Mouse (Mus musculus): ENCODE measurements around the gene Stxbp3.
A peak's percentile ranks its signal among the peaks of the same experiment; 100 is the strongest.

Stxbp3 gene

DNA sequence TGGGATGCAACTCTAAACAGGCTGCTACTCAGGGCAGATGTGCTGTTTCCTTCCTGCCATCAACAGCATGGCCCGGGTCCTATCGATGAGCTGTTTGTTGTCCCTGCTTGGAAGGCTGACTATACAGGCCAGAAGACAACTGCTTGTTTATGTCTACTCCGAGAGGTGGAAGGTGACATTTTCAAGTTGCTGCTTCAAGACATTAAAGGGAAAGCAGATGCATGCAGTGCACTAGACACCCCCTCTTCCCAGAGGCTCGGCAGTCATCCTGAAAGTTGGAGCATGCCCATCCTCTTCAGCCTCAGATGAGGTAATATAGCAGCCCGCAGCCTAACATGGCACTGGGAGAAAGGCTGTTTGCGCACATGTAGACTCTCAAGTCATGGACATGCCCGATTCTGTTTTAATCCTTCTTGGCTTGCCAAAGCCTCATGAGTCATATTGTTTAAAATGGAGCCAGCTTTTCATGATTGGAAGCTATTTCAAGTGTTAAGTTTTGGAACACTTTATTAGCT lies 77.7 kb downstream of the Stxbp3 start:
- DNase-seq: peak; percentile 65

DNA sequence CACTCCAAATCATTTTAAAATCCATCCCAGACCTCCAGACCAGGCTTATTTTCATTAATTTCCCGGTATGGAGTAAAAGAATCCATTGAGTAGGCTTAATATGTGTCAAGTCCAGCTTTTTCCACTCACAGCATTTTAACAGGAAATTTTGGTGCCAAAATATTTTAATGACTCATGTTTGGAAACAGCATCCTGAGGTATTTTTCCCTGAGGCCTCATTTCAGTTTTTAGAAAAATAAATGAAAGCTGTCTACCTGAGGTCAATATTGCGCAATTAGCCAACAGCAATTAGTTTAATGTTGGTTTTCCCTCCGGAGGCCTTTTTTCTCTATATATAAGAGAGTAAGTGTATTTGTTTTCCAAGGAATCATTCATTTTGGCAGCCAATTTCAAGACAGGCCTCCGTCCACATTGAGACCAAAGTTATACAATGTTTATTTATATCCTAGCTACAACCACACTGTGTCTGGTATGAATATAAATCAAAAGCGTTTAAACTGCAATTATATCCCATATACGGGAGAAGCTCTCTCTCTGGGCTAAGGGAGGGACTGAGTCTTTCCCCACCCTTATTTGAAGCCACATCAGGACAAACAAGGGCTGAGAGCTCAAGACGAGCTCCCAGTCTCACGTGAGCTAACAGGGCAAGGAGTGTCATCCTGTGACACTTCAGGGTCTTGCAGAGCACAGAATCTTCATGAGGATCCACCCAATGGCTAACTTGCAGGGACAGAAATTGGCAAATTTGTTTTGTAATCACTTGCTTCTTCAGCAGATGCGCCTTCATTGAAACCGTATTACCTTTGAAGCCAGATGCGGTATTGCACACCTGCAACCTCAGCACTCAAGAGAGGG lies 80.5 kb downstream of the Stxbp3 start:
- no peak for DNase-seq

DNA sequence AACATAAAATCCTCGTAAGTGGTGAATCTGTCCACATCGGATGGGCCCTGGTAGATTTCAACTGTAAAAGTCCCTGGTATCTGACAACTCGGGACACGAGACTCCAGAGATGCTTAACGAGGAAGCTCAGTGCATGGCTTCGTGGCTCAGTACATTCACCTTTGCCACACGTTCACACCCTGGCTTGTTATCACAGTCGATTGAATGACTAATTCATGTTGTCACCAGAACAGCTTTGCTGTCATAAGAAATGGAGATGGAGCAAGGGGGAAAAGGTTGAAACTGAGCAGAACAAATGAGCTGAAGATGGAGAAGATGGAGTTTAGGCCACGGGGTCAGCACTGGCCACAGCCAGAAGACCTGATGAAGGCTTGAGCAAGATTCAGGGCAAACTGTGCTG lies 82.8 kb downstream of the Stxbp3 start:
- no peak for DNase-seq

DNA sequence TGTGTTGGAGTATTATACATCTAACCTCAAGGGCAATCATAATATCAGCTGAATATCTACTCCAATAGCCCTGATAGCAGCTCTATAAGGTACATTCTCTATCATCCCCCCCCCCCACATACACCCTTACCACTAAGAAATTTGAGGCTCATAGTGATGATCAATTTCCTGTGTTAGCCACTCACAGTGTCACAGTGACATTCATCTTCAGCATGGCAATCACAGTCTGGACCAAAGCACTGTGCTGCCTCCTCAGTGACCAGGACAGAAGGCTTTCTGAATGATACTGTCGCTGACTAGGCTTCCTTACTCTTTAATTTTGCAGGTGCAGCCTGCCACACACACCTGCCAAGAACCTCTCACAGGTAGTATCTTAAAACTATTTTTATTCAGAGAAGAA lies 84.2 kb downstream of the Stxbp3 start:
- DNase-seq: no peak

DNA sequence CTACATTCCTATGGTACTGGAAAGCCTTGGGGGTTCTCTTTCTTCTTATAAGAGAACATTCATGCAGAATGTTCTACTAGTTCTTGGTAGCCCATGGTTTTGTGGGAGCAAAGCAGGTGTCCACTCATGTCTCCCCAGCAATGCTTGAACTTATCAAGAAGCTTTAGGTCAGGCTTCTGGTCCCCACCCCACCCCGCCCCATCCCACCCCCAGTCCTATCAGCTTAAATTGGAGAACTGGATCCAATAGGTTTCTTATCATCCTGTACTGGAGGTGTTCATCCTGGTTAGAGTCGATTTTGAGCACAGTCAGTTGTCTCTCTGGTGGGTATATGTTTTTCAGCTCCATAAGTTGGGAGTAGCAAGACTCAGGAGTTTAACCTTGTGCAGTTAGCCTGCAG lies 84.8 kb downstream of the Stxbp3 start:
- no peak for DNase-seq

DNA sequence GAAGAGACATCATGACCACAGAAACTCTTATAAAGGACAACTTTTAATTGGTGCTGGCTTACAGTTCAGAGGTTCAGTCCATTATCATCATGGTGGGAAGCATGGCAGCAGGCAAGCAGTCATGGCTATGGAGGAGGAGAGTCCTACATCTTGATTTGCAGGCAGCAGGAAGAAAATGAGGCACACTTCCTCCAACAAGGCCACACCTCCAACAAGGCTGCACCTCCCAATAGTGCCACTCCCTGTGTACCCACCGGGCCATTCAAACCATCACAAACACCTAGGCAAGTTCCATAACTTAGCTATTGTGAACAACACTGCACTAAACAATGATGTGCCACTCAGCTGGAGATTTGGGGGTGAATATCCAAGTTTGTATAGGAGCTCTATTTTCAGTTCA lies 85.8 kb downstream of the Stxbp3 start:
- no peak for DNase-seq

DNA sequence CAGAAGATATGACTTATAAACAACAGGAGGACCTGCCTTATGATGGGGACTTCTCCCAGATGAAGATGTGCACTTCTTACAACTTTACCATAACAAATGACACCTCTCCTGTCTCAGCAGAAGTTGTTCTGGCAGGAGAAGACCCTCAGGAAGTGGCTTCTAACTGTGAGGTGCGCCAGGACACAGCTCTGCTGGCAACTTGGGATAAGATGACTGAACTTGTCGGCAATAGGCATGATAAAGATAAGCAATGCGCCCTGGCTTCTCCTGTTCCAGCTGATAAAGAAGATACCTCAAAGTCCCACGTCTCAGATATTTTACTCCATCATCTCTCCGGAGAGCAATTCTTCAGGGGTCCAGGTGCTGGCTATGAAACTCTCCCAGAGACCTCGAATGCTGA lies 88.6 kb downstream of the Stxbp3 start:
- DNase-seq: no peak

DNA sequence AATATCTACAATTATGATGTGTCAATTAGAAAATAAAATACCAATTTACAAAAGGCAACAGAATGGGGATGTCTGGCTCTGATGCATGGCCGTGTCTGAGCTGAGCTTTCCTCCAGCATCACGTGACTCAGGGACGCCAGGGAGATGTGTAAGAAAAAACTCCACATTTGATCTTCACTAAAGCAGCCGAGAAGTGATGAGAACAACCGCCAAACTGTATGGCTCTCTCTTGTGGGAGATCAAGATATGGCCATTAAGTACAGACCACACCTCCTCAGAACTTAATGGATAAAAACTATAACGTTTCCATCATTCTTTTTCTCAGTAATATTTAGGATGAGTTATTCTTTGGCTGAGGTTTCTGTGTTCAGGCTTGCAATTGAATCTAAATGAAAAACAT lies 89.3 kb downstream of the Stxbp3 start:
- no peak for DNase-seq

DNA sequence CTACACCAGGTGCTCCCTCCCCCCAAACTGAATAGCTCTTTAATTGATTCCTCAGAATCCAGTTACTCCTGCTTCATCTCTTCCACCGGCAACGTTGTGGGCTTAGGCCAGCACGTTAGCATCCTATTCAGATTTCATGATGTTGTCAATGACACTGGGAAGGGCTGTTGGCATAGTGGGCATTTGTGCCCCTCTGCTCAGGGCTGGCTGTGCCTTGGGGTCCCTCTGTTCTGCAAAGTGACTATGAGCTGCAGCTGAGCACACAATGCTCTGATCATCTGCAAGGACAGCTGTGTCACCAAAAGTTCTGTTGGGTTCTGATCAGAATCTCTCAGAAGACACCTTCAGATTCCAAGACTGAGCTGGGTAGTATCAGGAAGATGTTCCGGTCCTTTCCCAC lies 96.3 kb downstream of the Stxbp3 start:
- no peak for DNase-seq
